Comparison of ENCODE assay signal across 11 mouse cellular contexts in the genomic region with DNA sequence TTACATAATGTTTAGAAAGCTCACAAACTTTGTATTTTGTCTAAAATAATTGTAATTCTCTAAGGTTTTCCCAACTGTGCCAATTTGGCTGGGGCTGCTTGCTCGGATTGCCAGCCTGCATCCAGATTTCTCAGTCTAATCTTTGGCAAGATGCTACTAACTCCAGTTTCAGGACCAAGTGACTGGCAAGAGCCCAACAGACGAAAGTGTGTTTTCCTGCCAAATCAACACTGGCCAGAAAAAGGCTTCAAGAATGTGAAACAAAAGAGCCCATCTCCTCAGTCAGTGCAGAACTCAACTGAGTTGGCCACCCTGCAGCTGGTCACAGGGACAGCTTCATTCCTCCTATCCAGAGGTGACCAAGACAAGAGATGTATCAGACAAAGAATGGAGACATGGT.
DNase-seq lines count a peak whose midpoint lies in the region; ATAC-seq lines count a peak whose summit lies in the region.
"Had no signal": no experiment of that assay in that cellular context is flagged by ENCODE, and none has a peak within 500 bp of the region (broad histone marks: within the 10 kb centered on the region; RNA-seq: fewer than 3 reads in every experiment).

No protein-coding gene starts in this region.

- H3K4me1 ChIP-seq in kidney, embryonic 14.5 days (ENCODE audit: control insufficient read depth, insufficient read depth, low read length): no peaks in the 10 kb centered on the region
- no peaks in the 10 kb centered on the region for H3K4me1 ChIP-seq in intestine, embryonic 15.5 days (replicated peaks)
- H3K4me1 ChIP-seq: embryonic facial prominence, embryonic 15.5 days; neural tube, embryonic 12.5 days had no signal

- no peaks in the 10 kb centered on the region for H3K36me3 ChIP-seq in kidney, embryonic 14.5 days (ENCODE audit: control insufficient read depth, insufficient read depth, low read length)
- no peaks in the 10 kb centered on the region for H3K36me3 ChIP-seq in intestine, embryonic 15.5 days
- H3K36me3 ChIP-seq: embryonic facial prominence, embryonic 15.5 days; G1E; neural tube, embryonic 12.5 days had no signal

- 82% methylated on average over 2 of the region's 2 CpGs for WGBS in kidney, embryonic 14.5 days
- WGBS in intestine, embryonic 15.5 days: 72% methylated on average over 2 of the region's 2 CpGs

- H3K27me3 ChIP-seq in kidney, embryonic 14.5 days (ENCODE audit: control insufficient read depth, insufficient read depth, low read length): no peaks in the 10 kb centered on the region
- no peaks in the 10 kb centered on the region for H3K27me3 ChIP-seq in intestine, embryonic 15.5 days (replicated peaks)
- H3K27me3 ChIP-seq: embryonic facial prominence, embryonic 15.5 days; neural tube, embryonic 12.5 days had no signal

- no peaks in the 10 kb centered on the region for H3K9me3 ChIP-seq in kidney, embryonic 14.5 days (ENCODE audit: control insufficient read depth, low read length)
- no peaks in the 10 kb centered on the region for H3K9me3 ChIP-seq in intestine, embryonic 15.5 days
- H3K9me3 ChIP-seq: embryonic facial prominence, embryonic 15.5 days; G1E; neural tube, embryonic 12.5 days had no signal

- H3K4me3 ChIP-seq in kidney, embryonic 14.5 days (ENCODE audit: low read length): no peak overlapping the region
- H3K4me3 ChIP-seq in intestine, embryonic 15.5 days (replicated peaks): no peak overlapping the region
- H3K4me3 ChIP-seq: embryonic facial prominence, embryonic 15.5 days; neural tube, embryonic 12.5 days had no signal

- no peak overlapping the region for H3K27ac ChIP-seq in kidney, embryonic 14.5 days (ENCODE audit: low read depth, low read length)
- H3K27ac ChIP-seq in intestine, embryonic 15.5 days: no peak overlapping the region
- H3K27ac ChIP-seq: embryonic facial prominence, embryonic 15.5 days; neural tube, embryonic 12.5 days had no signal

- peak; percentile 3 for DNase-seq in kidney, adult 18-20 months
- DNase-seq in gastrocnemius, adult 18-20 months (ENCODE audit: low spot score): peak; percentile 45
- peak; percentile 40 to 83 for DNase-seq in left cerebral cortex, adult 9 months (ENCODE audit: low spot score in 2 of 2)
- DNase-seq in telencephalon, adult 2 months (ENCODE audit: low read depth, low spot score): peak; percentile 55
- no peak for DNase-seq in natural killer cell, adult 2 months (ENCODE audit: low spot score in 2 of 2)

- no peak for ATAC-seq in kidney, embryonic 14.5 days (ENCODE audit: low FRiP score, low TSS enrichment)
- ATAC-seq in cerebellum, adult (ENCODE audit: insufficient number of reproducible peaks, low FRiP score, low TSS enrichment): peak; percentile 61
- ATAC-seq in intestine, embryonic 15.5 days: no peak

- no peak overlapping the region for H3K9ac ChIP-seq in kidney, embryonic 14.5 days (ENCODE audit: low read depth, low read length)
- H3K9ac ChIP-seq in intestine, embryonic 15.5 days: no peak overlapping the region
- H3K9ac ChIP-seq: embryonic facial prominence, embryonic 15.5 days; neural tube, embryonic 12.5 days had no signal

- no peak overlapping the region for H3K4me2 ChIP-seq in kidney, embryonic 14.5 days (replicated peaks; ENCODE audit: low read depth, low read length)
- no peak overlapping the region for H3K4me2 ChIP-seq in intestine, embryonic 15.5 days (replicated peaks)
- H3K4me2 ChIP-seq: embryonic facial prominence, embryonic 15.5 days; neural tube, embryonic 12.5 days had no signal

Comparison
In these comparisons a context has a peak if more than half of its experiments do, and no peak if none do; other contexts are left out.
1. DNase-seq: peak in kidney, adult 18-20 months (single experiment), gastrocnemius, adult 18-20 months (single experiment), left cerebral cortex, adult 9 months (2 of 2) and telencephalon, adult 2 months (single experiment); none in natural killer cell, adult 2 months (0 of 2).